Mouse (Mus musculus) liver, adult 2 months (tissue): ENCODE data around the gene Fntb. TPM values are rescaled to one million over a fixed set of nuclear protein-coding genes. Genes with fewer than 3 reads are reported as not detected.

ENCODE experiments used
- DNase-seq: peaks from one replicate; pipeline ENCODE4 v3.0.0-alpha.2; 2011; ENCODE audit warnings: low read depth, low spot score; ENCODE audit errors: extremely low read depth
- H3K27ac ChIP-seq: fragments of 200-500 bp; replicated peaks from 2 replicates; pipeline ENCODE4 v1.5.1; 2012; ENCODE audit warnings: low read depth, mild to moderate bottlenecking, control low read depth, inconsistent platforms, low read length; ENCODE audit not compliant: insufficient read depth
- H3K27me3 ChIP-seq: fragments of 200-500 bp; 2 replicates; pipeline ENCODE4 v1.6.1; 2012; ENCODE audit warnings: mild to moderate bottlenecking, moderate library complexity, low read length, inconsistent platforms; ENCODE audit not compliant: control insufficient read depth, insufficient read depth
- H3K36me3 ChIP-seq: fragments of 200-500 bp; 2 replicates; pipeline ENCODE4 v1.6.1; 2012; ENCODE audit warnings: low read length, inconsistent platforms; ENCODE audit not compliant: control insufficient read depth, insufficient read depth
- H3K4me1 ChIP-seq: fragments of 200-500 bp; 2 replicates; pipeline ENCODE4 v1.6.1; 2011; ENCODE audit warnings: low read length; ENCODE audit not compliant: control insufficient read depth, insufficient read depth
- H3K4me3 ChIP-seq: fragments of 200-500 bp; 2 replicates; pipeline ENCODE4 v1.5.1; 2011; ENCODE audit warnings: low read depth, mild to moderate bottlenecking, control low read depth, low read length, moderate library complexity; ENCODE audit not compliant: insufficient read depth
- H3K79me2 ChIP-seq: fragments of 200-500 bp; 2 replicates; pipeline ENCODE4 v1.6.1; 2012; ENCODE audit warnings: inconsistent platforms, mild to moderate bottlenecking, low read length, moderate library complexity; ENCODE audit not compliant: control insufficient read depth, insufficient read depth
- H3K9ac ChIP-seq: fragments of 200-500 bp; 2 replicates; pipeline ENCODE4 v1.6.1; 2012; ENCODE audit warnings: low read depth, mild to moderate bottlenecking, control low read depth, inconsistent platforms, low read length
- CTCF ChIP-seq: fragments of 200-500 bp; IDR thresholded peaks from 2 replicates; pipeline ENCODE4 v1.5.1; 2011; ENCODE audit warnings: low read depth, low read length, control low read depth
- POLR2A ChIP-seq: fragments of 200-500 bp; IDR thresholded peaks from 2 replicates; pipeline ENCODE4 v1.6.1; 2011; ENCODE audit warnings: low read length, control low read depth; ENCODE audit not compliant: insufficient read depth; ENCODE audit errors: extremely low read depth
- WGBS: fragments of 180-500 bp; shearing (Covaris S2); methylation state at CpG from one replicate; pipeline ENCODE4 v1.1.7; 2018; 5-methylcytosine and 5-hydroxymethylcytosine counted together
- polyA plus RNA-seq: library from polyadenylated mRNA; depleted of rRNA; stranded (reverse); fragments of >200 nt; gene quantifications from 2 replicates; pipeline ENCODE4 v1.2.3, GENCODE M21; 2012
- total RNA-seq: library from RNA; depleted of rRNA; stranded (reverse); fragments of >200 nt; gene quantifications from 2 replicates; pipeline ENCODE4 v1.2.3, GENCODE M21; 2014

The Fntb gene
- total and polyA plus RNA-seq, 2 experiments = 1.4 to 6.5 TPM

DNA sequence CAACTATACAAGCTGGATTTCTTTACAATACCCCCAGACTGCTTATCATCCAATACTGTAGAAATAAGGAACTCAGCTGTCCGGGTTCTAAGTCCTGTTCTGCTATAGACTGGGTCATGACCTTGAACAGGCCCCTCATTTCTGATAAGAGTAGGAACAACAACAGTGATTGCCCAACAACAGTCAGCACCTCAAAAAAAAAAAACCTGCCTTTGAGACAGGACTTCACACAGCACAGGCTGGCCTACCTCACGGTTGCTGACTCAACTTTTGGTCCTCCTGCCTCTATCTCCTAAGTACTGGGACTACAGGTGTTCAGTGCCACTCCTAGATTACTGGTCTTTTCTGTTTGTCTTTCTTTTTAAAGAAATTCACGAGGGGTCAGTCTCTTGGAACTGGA lies 183.4 kb downstream of the Fntb start:
- H3K79me2 ChIP-seq = peaks cover 7% of the 10 kb centered on the region; the same call in 1 of the 2 replicates
- no peaks in the 10 kb centered on the region for H3K27me3 ChIP-seq
- no peak overlapping the region for H3K9ac ChIP-seq
- H3K4me3 ChIP-seq = no peak overlapping the region
- no peak overlapping the region for H3K27ac ChIP-seq
- H3K4me1 ChIP-seq = peaks cover 5% of the 10 kb centered on the region
- peaks cover 73% of the 10 kb centered on the region for H3K36me3 ChIP-seq
- peak; percentile 54 for DNase-seq
- WGBS = 17% methylated on average over 3 of the region's 3 CpGs
- no peak for TF ChIP-seq POLR2A
- TF ChIP-seq CTCF = no peak

DNA sequence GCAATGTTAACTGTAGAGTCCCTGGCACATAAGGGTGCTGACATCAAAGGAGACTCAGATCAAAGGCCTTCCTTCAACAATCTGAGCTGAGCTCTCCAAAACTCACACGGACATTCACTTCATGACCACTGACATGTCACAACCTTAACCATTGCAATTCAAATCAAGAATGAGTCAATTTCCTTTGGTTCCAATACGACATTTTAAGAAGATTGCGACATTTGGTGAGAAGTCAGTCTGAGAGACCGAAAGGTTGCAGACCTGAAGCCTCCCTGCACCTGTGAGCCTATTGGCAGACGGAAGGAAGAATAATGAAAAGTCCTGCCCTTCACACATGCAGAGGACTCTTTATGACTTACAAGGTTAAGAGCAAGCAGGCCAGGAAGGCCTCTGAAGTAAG lies 184.9 kb downstream of the Fntb start:
- Histone ChIP-seq H3K9ac (no peak overlapping the region), H3K4me1 (peaks cover 15% of the 10 kb centered on the region), H3K27me3 (no peaks in the 10 kb centered on the region), H3K4me3 (no peak overlapping the region), H3K79me2 (peaks cover 11% of the 10 kb centered on the region; the same call in 1 of the 2 replicates), H3K27ac (no peak overlapping the region), H3K36me3 (peaks cover 68% of the 10 kb centered on the region)
- no peak for TF ChIP-seq CTCF
- TF ChIP-seq POLR2A = no peak
- WGBS = 52% methylated on average over 5 of the region's 5 CpGs
- peak; percentile 30 for DNase-seq

DNA sequence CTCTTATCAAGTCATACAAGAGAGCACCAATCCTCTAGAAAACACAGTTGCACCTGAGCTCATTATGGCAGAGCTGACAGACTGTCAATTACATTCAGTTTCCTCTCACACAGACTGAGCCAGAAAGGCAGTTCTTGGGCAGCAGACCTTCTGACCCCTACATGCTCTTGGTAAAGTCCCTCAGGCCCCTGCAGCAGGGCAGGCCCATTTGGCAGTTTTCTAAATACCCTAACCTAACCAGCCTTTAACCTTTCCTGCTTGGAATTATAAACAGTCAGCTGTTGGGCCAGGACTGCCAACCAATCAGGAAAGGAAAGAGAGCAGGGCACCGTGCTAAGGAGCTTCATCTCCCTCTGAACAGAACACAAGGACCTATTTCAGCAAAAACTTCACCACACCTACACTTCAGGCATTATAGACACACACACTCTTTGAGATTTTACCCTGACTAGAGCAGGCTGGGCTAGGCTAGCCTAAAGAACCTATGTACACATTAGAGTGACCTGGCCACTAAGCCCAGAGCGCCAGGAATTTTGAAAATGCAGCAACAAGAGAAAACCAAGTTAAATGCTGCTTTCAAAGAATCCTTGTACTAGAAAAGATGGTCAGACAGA lies 188.5 kb downstream of the Fntb start:
- Histone ChIP-seq H3K27ac (no peak overlapping the region), H3K36me3 (peaks cover 44% of the 10 kb centered on the region), H3K4me1 (peaks cover 21% of the 10 kb centered on the region), H3K27me3 (no peaks in the 10 kb centered on the region), H3K79me2 (peaks cover 11% of the 10 kb centered on the region; the same call in 1 of the 2 replicates), H3K9ac (no peak overlapping the region), H3K4me3 (no peak overlapping the region)
- TF ChIP-seq CTCF (no peak), POLR2A (no peak)
- WGBS = 59% methylated on average over 2 of the region's 2 CpGs
- no peak for DNase-seq

DNA sequence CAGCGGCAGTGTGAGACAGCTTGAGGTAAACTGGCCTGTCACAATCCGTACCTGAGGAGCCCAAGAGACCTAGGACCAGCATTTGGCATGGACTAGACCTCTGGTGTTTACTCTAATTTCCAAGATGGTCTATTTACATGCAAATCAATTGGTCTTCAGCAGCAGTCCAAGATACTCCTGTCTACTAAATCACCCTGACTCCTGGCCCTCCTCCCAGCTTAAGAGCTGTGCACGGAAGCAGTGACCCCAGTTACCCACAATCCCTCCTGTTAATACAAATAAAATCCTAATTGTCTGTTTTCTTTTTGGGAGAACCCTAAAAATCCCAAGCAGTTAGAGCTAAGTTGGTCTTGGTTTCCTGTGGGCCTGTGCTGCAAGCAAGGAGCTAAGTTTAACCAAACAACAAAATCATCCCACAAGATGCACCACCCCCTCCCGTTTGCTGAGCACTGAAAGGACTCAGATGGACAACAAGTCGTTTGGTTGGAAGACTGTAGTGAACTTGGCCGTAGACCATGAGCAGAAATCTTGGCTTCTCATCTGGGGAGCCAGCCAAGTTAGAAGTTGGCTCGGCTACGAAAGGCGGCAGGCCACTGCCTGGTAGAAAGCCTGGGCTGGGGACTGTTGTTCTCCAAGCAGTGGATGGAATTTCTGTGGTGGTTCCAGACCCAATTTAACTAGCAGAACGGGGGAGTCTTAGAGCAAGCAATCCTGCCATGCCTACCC lies 189.5 kb downstream of the Fntb start:
- TF ChIP-seq POLR2A (no peak), CTCF (no peak)
- Histone ChIP-seq H3K9ac (no peak overlapping the region), H3K4me3 (no peak overlapping the region), H3K27me3 (no peaks in the 10 kb centered on the region), H3K36me3 (peaks cover 39% of the 10 kb centered on the region), H3K27ac (peak overlapping the region; percentile 76), H3K4me1 (peaks cover 20% of the 10 kb centered on the region), H3K79me2 (peaks cover 11% of the 10 kb centered on the region; the same call in 1 of the 2 replicates)
- 15% methylated on average over 10 of the region's 10 CpGs for WGBS
- DNase-seq = peak; percentile 90

DNA sequence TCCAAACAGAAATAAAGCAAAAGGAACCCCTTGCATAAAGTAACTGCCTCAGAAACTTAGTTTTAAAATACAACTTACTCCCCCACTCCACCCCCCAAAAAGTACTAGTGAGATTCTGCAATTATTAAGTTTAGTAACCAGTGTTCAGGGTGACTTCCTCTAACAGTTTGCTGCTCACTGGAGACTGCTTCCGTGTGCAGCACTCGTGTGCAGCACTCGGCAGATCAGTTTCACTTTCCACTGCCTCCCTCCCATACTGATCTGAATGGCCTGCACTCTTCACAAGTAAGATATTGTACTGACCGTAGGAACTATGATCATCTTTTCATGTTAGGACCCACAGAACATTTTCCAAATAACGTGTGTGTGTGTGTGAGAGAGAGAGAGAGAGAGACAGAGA lies 192.3 kb downstream of the Fntb start:
- WGBS = 37% methylated on average over 5 of the region's 5 CpGs
- H3K79me2 ChIP-seq = peaks cover 18% of the 10 kb centered on the region; the same call in 1 of the 2 replicates
- no peaks in the 10 kb centered on the region for H3K27me3 ChIP-seq
- H3K9ac ChIP-seq = no peak overlapping the region
- TF ChIP-seq POLR2A (no peak), CTCF (no peak)
- DNase-seq = peak; percentile 33
- peaks cover 13% of the 10 kb centered on the region for H3K36me3 ChIP-seq
- H3K4me1 ChIP-seq = peaks cover 19% of the 10 kb centered on the region
- H3K27ac ChIP-seq = no peak overlapping the region
- no peak overlapping the region for H3K4me3 ChIP-seq
